Mouse (Mus musculus) common myeloid progenitor, adult 5-6 weeks (primary cell): ENCODE results near the gene Bhmt. TPM values are rescaled to one million over a fixed set of nuclear protein-coding genes. Genes with fewer than 3 reads are reported as not detected.

Experiments
- ATAC-seq: replicated peaks from 2 replicates; pipeline ENCODE4 v1.8.0; 2016; ENCODE audit warnings: low read depth, mild to moderate bottlenecking, moderate TSS enrichment, inconsistent platforms; ENCODE audit not compliant: poor library complexity, severe bottlenecking
- total RNA-seq: library from RNA; stranded (forward); fragments of 200-1000, 187-1606 nt; gene quantifications from 2 replicates; pipeline ENCODE4 v1.2.3, GENCODE M21; 2017

Bhmt gene
- not detected in 2 replicates for total RNA-seq

DNA sequence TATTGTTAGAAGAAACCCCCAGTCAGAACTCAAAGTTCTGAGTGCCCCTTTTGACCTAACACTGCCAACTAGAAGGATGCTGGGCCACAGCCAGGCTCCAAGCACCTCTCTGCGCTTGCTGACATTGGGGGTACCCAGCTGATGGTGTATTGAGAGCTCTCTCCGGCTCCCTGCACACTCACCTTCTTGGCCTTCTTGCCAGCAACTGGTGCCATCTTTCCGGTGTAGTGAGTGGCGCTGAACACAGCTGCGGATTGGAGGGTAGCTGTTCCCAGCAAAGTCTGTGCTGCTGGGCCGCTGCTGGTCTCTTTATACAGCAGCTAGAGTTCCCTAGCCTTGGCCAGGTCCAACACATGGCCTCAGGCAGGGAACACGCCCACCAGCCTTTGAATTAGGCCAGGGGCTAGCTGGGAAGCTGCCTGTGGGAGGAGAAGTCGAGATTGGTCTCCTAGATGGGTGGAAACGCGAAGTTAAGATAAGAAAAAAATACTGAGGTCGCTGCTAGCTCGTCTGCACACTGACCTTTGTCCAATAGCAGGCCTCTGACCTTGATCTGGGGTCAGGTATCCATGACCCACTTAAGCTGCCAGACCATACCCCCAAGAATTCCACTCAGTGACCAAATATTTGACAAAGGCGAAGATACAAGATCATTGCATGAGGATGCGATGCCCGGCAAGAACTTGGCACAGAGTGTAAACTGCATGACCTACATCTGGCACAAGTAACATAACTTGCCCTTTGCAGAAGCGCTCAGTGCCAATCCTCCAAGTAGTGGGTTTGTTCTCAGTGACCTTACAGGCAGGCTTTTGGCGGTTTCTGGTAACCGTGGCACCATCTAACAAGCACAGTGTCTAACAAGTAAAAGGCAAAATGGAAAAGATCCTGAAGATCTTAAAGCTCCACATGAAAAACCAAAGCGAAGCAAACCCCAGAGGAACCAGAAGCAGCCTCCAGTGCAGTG lies at the start of gene Bhmt:
TSS of gene Bhmt (minus strand) at position 680 of the 964 bp plus-strand sequence.
- no peak for ATAC-seq

DNA sequence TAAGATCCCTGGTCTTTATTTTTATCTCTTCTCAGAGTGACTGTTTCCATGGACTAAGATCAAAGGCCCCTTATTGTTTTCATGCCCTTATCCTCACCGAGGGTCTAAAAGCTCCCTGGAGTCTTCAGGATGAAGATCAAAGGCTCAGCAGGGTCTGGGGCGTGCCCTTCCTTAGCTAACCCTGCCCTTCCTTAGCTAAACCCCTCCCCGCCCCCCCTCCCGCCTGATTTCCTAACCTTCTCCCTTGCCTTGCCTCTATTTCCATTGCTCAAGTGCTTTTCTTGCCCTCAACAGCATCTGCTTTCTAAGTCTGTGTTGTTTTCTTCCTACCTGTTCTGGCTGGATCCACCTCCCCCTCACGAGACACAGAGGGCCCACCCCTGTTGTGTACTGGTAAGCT lies 49.6 kb upstream of the Bhmt start:
- no peak for ATAC-seq

DNA sequence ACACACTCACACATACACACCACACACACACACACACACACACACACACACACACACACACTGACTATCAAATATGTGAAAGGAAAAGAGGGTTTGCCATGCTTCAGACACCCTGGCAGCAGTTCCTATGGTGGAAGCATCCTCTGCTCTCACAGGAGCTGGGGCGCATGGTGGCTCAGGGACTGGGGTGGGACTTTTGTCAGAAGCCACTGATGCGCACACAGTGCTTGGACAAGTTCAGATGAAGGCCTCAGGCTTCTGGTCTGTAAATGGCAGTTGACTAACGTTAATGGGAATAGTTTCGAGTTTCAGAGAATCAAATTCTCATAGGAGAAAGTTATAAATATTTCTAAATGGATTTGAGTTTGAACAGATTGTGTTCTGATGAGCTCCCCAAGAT lies 47.5 kb upstream of the Bhmt start:
- ATAC-seq, result no peak

DNA sequence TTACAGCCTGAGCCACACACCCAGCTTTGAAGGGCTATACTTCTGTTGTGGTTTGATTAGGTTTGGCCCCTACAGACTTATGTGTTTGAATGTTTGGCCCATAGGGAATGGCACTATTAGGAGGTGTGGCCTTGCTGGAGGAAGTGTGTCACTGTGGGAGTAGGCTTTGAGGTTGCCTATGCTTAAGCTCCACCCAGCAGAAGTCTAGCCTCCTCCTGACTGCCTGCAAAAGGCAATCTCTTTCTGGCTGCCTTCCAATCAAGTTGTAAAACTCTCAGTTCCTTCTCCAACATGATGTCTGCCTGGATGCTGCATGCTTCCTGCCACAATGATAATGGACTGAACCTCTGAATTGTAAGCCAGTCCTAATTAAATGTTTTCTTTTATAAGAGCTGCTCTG lies 45.6 kb upstream of the Bhmt start:
- peak; percentile 84 for ATAC-seq

DNA sequence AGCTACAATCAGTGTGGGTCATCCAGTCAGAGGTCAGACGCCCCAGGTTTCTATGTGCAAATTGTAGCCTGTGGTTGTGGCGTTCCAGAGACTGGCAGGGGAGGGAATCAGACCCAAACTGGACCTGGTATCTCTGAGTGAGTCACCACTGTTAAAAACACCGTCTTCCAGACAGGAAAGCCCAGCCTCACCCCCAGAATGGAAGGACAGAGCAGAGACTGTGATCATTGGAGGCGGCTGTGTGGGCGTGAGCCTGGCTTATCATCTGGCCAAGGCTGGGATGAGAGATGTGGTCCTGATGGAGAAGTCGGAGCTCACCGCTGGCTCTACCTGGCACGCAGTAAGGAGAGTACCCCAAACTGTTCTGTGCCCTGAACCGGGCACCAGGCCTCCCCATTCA lies 39.1 kb upstream of the Bhmt start:
- no peak for ATAC-seq

DNA sequence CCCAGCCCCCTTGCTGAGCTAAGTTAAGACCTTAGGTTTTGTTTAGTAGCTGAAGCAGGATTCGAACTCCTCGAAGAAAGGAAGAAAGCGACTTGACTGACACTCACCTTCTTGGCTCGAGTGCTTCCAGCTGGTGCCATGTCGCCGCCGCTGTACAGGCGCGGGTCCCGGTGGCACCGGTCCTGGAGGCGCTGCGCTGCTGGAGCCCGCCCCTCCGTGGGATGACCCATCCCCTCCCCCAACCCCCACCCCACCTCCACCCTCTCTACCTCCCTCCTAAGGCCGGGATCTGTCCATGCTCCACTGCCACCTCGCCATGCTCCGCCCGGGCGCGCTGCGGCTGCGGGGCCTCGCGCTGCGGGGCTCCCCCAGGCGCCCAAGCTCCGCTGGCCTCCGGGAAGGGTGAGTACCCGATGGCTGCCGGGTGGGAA lies 36.4 kb upstream of the Bhmt start, which contains the start of the genes Bhmt2 and Dmgdh:
TSS of gene Bhmt2 (minus strand) at position 172 of the 431 bp plus-strand sequence.
TSS of gene Dmgdh (plus strand) at position 303 of the 431 bp plus-strand sequence.
- no peak for ATAC-seq

DNA sequence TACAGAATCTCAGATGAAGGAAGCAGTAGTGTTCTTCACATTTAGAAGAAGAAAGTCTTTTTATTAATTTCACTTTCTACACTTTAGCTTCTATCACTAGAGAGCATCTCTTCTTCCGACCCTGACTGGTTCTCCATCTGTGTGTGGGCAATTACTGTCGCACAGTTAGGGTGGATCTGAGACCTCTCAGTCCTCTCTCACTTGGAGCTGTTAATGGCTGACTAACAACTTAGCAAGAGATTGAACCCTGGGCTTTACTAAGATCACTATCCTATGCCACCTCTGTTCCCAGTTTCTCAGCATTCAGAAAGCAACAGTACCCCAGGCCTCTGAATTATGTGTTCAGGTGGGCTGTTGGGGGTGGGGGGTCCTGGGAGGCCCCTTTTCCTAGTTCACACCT lies 35.5 kb upstream of the Bhmt start:
- ATAC-seq, result no peak

DNA sequence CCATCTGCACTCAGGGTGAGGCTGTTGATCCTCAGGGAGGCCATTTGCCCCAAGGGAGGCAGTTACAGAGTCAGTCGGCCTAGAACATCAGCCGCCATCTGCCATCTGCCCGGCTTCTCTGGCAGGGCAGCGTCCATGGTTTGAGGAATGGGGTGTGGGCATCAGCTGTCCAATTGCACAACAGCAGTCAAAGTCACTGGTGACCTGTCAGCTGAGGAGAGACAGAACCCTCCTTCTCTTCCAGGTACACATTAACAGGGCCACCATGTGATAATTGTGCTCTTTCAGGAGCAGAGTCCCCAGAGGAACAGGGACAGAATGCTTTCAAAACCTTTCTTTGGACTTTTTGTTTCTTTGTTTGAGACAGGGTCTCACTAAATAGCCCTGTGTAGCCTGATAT lies 34.6 kb upstream of the Bhmt start:
- ATAC-seq, result no peak

DNA sequence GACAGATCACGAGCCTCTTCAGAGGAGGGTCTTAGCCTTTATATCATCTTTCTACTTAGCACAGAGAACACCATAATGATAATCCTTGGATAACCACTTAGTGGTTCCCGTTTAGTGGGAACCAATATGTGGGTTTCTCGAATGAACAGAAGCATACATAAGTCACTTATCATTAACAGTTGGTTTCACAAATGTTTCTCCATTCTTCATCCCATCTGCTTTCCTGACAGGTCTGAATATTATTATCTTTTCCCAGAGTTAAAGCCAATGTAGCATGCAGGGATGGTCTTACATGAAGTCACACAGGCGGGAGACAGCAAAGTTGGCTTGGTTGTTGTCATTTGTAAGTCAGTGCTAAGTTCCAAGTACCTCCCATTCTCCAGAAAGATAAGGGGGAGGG lies 29.8 kb upstream of the Bhmt start:
- ATAC-seq, result no peak

DNA sequence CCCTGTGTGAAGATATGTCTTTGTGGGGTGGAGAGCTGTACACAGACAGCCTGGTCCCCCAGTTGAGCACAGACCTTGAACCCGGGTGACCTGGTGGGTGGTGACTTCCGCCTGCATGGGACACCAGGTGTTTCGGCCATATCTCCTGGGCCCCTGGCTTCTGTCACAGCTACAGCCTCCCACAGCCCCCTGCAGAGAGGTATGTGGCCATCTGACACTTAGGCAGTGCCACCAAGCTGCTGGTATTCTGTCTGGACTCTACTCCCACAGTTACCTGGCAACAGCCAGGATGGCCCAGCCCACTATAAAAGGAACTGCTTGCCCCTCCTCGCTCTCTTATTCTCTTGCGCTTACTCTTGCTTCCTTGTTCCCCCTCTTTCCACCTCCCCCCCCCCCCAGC lies 20.2 kb upstream of the Bhmt start:
- no peak for ATAC-seq

DNA sequence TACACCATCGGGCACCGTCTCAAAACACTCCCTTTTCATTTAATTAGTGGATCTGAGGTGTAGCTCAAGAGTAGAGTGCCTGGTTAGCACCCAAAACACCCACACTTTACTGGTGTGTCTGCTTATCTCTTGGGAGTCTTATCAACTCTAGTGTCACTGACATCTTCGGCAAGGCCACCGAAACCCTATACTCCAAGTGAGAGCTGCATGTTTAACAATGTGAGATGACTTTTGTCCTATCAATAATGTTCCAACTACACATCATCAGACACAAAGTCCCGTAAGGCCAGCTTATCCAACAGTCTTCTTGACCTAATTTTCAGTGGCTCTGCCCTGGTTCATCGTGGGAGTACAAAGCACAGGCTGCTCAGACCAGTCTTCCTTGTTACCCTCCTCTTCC lies 15.6 kb upstream of the Bhmt start:
- ATAC-seq, result no peak

DNA sequence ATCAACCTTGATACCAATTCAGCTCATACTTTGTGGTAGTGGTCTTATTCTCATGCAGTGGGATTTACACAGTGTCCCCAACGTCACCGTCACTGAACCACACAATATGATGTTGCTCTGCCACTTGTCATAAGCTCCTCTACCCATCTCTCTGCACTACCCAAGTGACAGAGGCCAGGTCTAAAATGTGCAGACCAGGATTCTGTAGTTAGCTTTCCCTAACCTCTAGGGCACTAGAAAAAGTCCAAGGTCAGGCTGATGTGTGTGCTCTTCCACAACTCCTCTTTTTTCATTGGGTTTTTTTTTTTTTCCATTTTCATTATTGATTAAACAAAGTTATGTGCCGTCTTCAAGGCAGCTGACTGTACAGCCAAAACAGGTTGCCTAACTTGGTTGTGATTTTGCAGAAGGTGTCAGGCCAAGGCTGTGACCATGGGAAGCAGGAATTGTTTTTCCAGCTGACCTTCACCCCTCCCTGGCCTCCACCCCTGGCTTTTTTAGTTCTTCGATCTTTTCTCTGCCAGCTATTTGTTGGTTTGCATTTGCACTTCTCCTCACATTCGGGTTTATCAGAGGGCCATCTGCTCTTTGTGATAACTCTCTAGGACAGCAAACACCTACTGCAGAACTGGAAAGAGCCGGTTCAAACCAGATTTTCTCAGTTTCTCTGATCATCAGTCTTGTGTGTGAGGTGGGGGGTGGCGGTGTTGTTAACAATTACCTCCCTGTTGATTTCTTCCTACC lies 10.8 kb upstream of the Bhmt start:
- no peak for ATAC-seq

DNA sequence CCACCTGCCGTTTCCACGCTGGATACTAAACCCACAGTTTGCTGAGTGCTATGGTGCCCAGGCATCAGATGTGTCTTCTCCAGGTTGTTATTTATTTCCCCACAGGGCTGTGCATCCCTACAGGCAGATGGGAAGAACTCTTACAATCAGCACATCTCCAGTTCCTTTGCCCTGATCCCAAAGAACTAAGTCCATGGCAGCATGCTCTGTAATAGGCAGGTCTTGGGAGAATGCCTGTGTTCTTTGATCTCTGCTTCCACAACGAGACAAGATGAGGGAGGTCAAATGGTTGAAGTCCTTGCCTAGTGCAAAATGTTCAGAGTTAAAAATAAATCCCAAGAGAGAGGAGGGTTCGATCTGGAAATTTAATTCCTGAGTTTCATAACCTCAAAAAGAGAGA lies 1.9 kb upstream of the Bhmt start:
- ATAC-seq, result no peak

DNA sequence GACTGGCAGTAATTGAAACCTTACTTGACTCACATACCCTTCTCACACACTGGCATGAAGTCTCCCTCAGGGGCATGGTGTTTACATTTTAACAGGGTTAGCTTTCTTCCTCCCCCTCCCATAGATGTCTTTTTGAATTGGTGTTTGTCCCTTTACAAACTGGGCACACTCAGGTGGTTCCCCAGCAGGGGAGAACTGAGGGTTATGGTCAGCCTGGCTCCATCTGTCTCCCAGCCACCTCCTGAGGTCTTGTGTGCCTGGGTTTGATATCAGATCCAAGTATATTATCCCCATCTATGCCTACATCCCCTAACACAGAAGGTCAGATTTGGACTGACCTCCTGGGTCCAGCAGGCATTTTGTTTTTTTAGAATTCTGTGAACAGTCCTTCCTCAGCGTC lies 1.2 kb downstream of the Bhmt start:
- no peak for ATAC-seq

DNA sequence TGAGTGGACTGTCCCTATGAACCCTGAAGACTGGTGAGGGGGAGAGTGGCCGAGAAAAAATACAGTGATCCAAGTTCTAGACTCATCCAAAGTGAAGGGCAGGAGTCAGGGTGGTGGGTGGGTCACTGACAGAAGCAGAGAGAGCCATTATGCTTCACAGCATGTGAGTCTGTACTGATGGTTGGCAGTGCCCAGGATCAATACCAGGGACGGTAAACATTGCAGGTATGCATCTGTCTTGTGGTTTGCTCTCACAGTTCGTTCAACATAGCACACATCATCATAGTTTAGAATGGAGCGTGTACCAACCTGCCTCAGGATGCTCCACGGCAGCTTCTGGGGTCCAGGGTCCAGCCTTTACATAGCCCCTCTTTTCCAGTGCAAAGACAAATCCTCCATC lies 4.8 kb downstream of the Bhmt start:
- no peak for ATAC-seq

DNA sequence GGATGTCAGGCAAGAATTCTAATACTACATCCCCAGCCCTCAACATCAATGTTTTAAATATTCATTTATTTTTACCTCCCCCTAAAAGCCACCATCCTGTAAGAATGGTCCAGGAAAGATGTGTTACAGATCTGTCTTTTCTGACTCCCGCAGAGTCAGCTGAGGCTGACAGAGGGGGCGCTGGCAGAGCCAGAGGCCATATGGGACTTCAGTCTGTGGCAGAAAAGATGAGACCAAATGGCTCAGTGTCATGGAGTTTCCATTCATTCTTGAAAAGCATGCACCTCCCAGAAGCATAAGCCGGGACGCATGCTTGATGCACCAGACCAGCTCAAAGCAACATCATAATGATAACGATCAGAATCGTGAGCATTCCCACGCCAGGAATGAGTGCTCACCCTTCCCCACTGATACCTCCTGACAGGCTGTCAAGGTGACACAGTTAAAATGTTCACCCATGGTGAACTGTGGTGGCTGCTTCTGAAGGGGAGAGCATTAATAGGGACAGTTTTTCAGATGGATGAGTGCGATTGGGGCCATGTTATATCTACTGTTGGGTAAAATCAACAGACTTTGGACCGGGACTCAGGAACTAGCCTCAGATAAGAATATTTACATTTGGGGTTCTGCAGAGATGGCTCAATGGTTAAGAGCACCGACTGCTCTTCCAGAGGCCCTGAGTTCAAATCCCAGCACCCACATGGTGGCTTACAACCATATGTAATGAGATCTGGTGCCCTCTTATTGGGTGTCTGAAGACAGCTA lies 6.6 kb downstream of the Bhmt start:
- no peak for ATAC-seq

DNA sequence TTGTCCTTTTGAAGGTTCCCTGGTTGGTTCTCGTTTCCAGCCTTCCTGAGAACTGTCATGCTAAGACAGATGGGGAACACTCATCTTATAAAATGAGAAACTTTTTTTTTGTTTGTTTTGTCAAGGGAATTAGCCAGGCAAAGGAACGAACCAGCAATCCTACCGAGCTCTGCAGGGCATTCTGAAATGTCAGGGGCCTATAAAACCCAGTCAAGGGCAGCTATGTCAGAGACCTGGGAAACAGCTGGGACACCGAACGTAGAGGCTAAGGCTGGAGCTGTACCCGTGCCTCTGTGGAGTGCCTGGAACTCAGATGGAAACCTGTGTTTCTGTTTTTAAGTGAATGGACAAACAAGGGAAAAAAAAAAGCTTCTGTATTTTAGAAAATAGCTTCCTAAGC lies 8.9 kb downstream of the Bhmt start:
- no peak for ATAC-seq

DNA sequence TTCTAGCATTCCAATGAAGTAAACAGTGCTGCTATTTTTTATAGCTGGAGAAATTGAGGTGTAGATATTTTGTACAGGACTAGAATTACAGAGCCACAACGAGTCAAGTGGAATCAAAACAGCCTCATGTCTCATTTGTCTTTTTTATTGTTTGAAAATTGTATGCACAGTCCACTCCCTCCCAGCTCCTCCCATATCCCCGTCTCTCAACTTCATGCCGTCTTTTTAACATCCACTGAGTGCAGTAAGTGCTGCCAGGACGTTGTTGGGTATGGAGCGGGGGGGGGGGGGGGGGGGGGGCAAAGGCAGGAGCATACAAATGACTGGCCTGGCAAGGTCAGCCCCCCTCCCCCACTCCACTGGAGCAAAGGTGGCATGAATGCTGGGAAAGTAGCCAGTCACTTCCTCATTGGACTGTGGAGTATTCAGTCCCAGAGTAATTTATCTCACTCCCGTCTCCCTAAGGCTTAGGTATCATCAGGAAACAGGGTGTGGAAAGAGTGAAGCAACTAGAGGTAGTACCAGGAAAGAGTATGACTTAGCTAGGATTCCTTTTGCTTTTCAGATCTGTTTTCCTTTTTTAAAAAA lies 23.3 kb downstream of the Bhmt start:
- ATAC-seq, result no peak

DNA sequence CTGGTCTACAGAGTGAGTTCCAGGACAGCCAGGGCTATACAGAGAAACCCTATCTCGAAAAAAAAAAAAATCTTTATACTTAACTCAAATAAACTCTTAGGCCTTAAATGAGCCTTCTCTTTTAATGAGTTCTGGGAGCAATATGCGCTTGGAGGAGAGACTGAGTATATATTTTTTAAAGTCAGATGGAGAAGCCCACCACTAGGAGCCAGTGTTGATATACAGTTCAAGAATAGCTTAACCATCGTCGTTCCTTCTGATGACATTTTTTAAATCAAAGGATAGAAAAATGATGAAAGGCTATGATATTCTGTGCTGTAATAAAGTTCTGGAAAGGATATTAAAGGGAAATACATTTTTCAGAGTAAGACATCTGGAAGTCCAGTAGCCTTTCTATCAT lies 24.0 kb downstream of the Bhmt start:
- no peak for ATAC-seq
